Mouse (Mus musculus): Measurements from ENCODE around the gene Espn.

- TF ChIP-seq CTCF (IDR thresholded peaks at IDR 0.05) (no peak), EP300 (IDR thresholded peaks at IDR 0.05; ENCODE audit: insufficient read depth, low read depth, low read length) (no peak)
Observed at GRCm38 (mm10) chr4:152125161-152126025, 26.8 kb downstream of the Espn start.

Measured in heart, adult 2 months (tissue).